Mouse (Mus musculus) CD4-positive helper T cell, adult 2 months (primary cell): ENCODE measurements around the gene Asap3.

ENCODE experiments used
- DNase-seq: peaks from one replicate; pipeline ENCODE4 v3.0.0-alpha.2; 2012; ENCODE audit warnings: low read depth, missing footprints, low spot score

Gene Asap3

GRCm38 (mm10) chr4:136206033-136206893, at the start of gene Asap3:
Gene Asap3 (plus strand): TSS chr4:136206365.
- DNase-seq = peak; percentile 84

- no peak for DNase-seq
Measured at GRCm38 (mm10) chr4:136158498-136158897, 47.7 kb upstream of the Asap3 start.

- DNase-seq = peak; percentile 84
Measured at GRCm38 (mm10) chr4:136159802-136160397, 46.3 kb upstream of the Asap3 start.

GRCm38 (mm10) chr4:136163448-136163847, 42.7 kb upstream of the Asap3 start:
- DNase-seq = peak; percentile 86

GRCm38 (mm10) chr4:136164981-136165380, 41.2 kb upstream of the Asap3 start:
- DNase-seq = no peak

GRCm38 (mm10) chr4:136167701-136168100, 38.5 kb upstream of the Asap3 start:
- DNase-seq = no peak

- DNase-seq = no peak
Measured at GRCm38 (mm10) chr4:136170401-136170800, 35.8 kb upstream of the Asap3 start.

GRCm38 (mm10) chr4:136171455-136171854, 34.7 kb upstream of the Asap3 start:
- no peak for DNase-seq

GRCm38 (mm10) chr4:136172011-136172541, 34.1 kb upstream of the Asap3 start, which contains the start of gene E2f2:
Gene E2f2 (plus strand): TSS chr4:136172394.
- peak; percentile 82 for DNase-seq

- peak; percentile 45 for DNase-seq
Measured at GRCm38 (mm10) chr4:136172542-136173209, 33.5 kb upstream of the Asap3 start.

GRCm38 (mm10) chr4:136173210-136173715, 32.9 kb upstream of the Asap3 start:
- no peak for DNase-seq

- peak; percentile 72 for DNase-seq
Measured at GRCm38 (mm10) chr4:136174216-136175193, 31.7 kb upstream of the Asap3 start.

- no peak for DNase-seq
Measured at GRCm38 (mm10) chr4:136176022-136176552, 30.1 kb upstream of the Asap3 start.

- DNase-seq = no peak
Measured at GRCm38 (mm10) chr4:136177244-136177611, 28.9 kb upstream of the Asap3 start.

GRCm38 (mm10) chr4:136177612-136178474, 28.3 kb upstream of the Asap3 start:
- peak; percentile 85 for DNase-seq

- DNase-seq = peak; percentile 71
Measured at GRCm38 (mm10) chr4:136178475-136178921, 27.7 kb upstream of the Asap3 start.

GRCm38 (mm10) chr4:136179456-136179855, 26.7 kb upstream of the Asap3 start:
- peak; percentile 54 for DNase-seq

- peak; percentile 92 for DNase-seq
Measured at GRCm38 (mm10) chr4:136179998-136180397, 26.2 kb upstream of the Asap3 start.
